Comparison of ENCODE assay signal across 8 mouse cellular contexts in genomic region chr17:34263811-34264371, GRCm38 (mm10). TPM values are rescaled to one million over a fixed set of nuclear protein-coding genes. Genes with fewer than 3 reads are reported as not detected.
DNase-seq lines count a peak whose midpoint lies in the region; ATAC-seq lines count a peak whose summit lies in the region.

No protein-coding gene starts in this region.

- no peaks in the 10 kb centered on the region for H3K36me3 ChIP-seq in forebrain, embryonic 12.5 days (replicated peaks)

- WGBS in forebrain, embryonic 12.5 days, result 3% methylated on average over 14 of the region's 14 CpGs

- peak overlapping the region; percentile 93 for H3K4me2 ChIP-seq in forebrain, embryonic 12.5 days

- no peak overlapping the region for H3K9ac ChIP-seq in forebrain, embryonic 12.5 days

- peaks cover 20% of the 10 kb centered on the region for H3K4me1 ChIP-seq in forebrain, embryonic 12.5 days

- peak; percentile 31 to 36 for DNase-seq in heart, adult 18-20 months
- DNase-seq in heart, adult 8-10 months (ENCODE audit: low spot score), result no peak
- peak; percentile 24 to 50 for DNase-seq in kidney, postnatal 36 days
- peak; percentile 55 for DNase-seq in thymus, postnatal 0 days (ENCODE audit: low spot score)
- no peak for DNase-seq in right cerebral cortex, postnatal 10 days (ENCODE audit: low spot score in 2 of 2)
- DNase-seq in frontal cortex, postnatal 25 days (ENCODE audit: low spot score in 2 of 2), result no peak

- peaks cover 54% of the 10 kb centered on the region for H3K27me3 ChIP-seq in forebrain, embryonic 12.5 days

- no peak overlapping the region for H3K27ac ChIP-seq in forebrain, embryonic 12.5 days

- no peak for ATAC-seq in forebrain, embryonic 12.5 days (ENCODE audit: low FRiP score)
- peak; percentile 40 for ATAC-seq in megakaryocyte-erythroid progenitor cell, adult 5-6 weeks (replicated peaks; ENCODE audit: low FRiP score, low TSS enrichment, poor library complexity, severe bottlenecking)

- peak overlapping the region; percentile 53 for H3K4me3 ChIP-seq in forebrain, embryonic 12.5 days (replicated peaks)

- H3K9me3 ChIP-seq in forebrain, embryonic 12.5 days, result no peaks in the 10 kb centered on the region

RNA-seq across cellular contexts. Expression of gene H2-Ab1, which starts 6.4 kb away (rescaled TPM):
- 10 to 100 TPM; 36.6 to 43.8 TPM for total RNA-seq in heart, adult 18-20 months (2021)
- total RNA-seq in heart, adult 8-10 months (2022), result 10 to 100 TPM; 13.2 to 19.1 (median 15.6) TPM
- polyA plus RNA-seq in forebrain, embryonic 12.5 days (2016; fragmentation: Nextera tagmentation; extraction: Ambion mirVana), result 1.9 and 2.5 TPM in 2 replicates
- total RNA-seq in megakaryocyte-erythroid progenitor cell, adult 5-6 weeks (2014; fragmentation: Nextera tagmentation), result 20.3 and 24.1 TPM in 2 replicates
- total RNA-seq in megakaryocyte-erythroid progenitor cell, adult 5-6 weeks (2017), result 68.7 and 80.9 TPM in 2 replicates
- 1,510 and 1,544 TPM in 2 replicates for polyA plus RNA-seq in thymus, postnatal 0 days (2015; fragmentation: Nextera tagmentation; extraction: Ambion mirVana)

RNA-seq across cellular contexts. Expression of gene H2-Aa, which starts 23.7 kb away (rescaled TPM):
- total RNA-seq in heart, adult 18-20 months (2021), result 10 to 100 TPM; 52.0 to 53.2 TPM
- 10 to 100 TPM; 15.7 to 28.3 (median 26.7) TPM for total RNA-seq in heart, adult 8-10 months (2022)
- polyA plus RNA-seq in forebrain, embryonic 12.5 days (2016; fragmentation: Nextera tagmentation; extraction: Ambion mirVana), result not detected in 2 replicates
- 2.0 and 4.4 TPM in 2 replicates for total RNA-seq in megakaryocyte-erythroid progenitor cell, adult 5-6 weeks (2014; fragmentation: Nextera tagmentation)
- 12.4 and 31.9 TPM in 2 replicates for total RNA-seq in megakaryocyte-erythroid progenitor cell, adult 5-6 weeks (2017)
- 991 and 995 TPM in 2 replicates for polyA plus RNA-seq in thymus, postnatal 0 days (2015; fragmentation: Nextera tagmentation; extraction: Ambion mirVana)

RNA-seq across cellular contexts. Expression of gene H2-Ob, which starts 25.2 kb away (rescaled TPM):
- total RNA-seq in heart, adult 18-20 months (2021), result 1 to 10 TPM in 1 of 2 experiments, under 1 TPM in 1; 0.77 to 5.7 TPM
- total RNA-seq in heart, adult 8-10 months (2022), result 1 to 10 TPM in 1 of 4 experiments, under 1 TPM in 3; 0.41 to 1.5 (median 0.51) TPM
- not detected in 2 replicates for polyA plus RNA-seq in forebrain, embryonic 12.5 days (2016; fragmentation: Nextera tagmentation; extraction: Ambion mirVana)
- 8.7 and 32.0 TPM in 2 replicates for total RNA-seq in megakaryocyte-erythroid progenitor cell, adult 5-6 weeks (2014; fragmentation: Nextera tagmentation)
- 7.8 and 10.4 TPM in 2 replicates for total RNA-seq in megakaryocyte-erythroid progenitor cell, adult 5-6 weeks (2017)
- 2.6 and 2.8 TPM in 2 replicates for polyA plus RNA-seq in thymus, postnatal 0 days (2015; fragmentation: Nextera tagmentation; extraction: Ambion mirVana)

RNA-seq across cellular contexts. Expression of gene H2-Eb1, which starts 41.8 kb away (rescaled TPM):
- 10 to 100 TPM; 54.9 to 60.2 TPM for total RNA-seq in heart, adult 18-20 months (2021)
- total RNA-seq in heart, adult 8-10 months (2022), result 10 to 100 TPM; 15.1 to 32.1 (median 26.2) TPM
- polyA plus RNA-seq in forebrain, embryonic 12.5 days (2016; fragmentation: Nextera tagmentation; extraction: Ambion mirVana), result 1.1 and 1.2 TPM in 2 replicates
- total RNA-seq in megakaryocyte-erythroid progenitor cell, adult 5-6 weeks (2014; fragmentation: Nextera tagmentation), result 5.9 TPM in 1 of 2 replicates, not detected in the other
- total RNA-seq in megakaryocyte-erythroid progenitor cell, adult 5-6 weeks (2017), result 15.0 and 24.9 TPM in 2 replicates
- 574 and 589 TPM in 2 replicates for polyA plus RNA-seq in thymus, postnatal 0 days (2015; fragmentation: Nextera tagmentation; extraction: Ambion mirVana)

Comparison
In these comparisons a context has a peak if more than half of its experiments do, and no peak if none do; other contexts are left out.
1. DNase-seq: peak in heart, adult 18-20 months (2 of 2), kidney, postnatal 36 days (2 of 2) and thymus, postnatal 0 days (single experiment); none in heart, adult 8-10 months (single experiment), right cerebral cortex, postnatal 10 days (0 of 2) and frontal cortex, postnatal 25 days (0 of 2).